Mouse (Mus musculus): ENCODE results near the gene Olfr1263. TPM values are rescaled to one million over a fixed set of nuclear protein-coding genes. Genes with fewer than 3 reads are reported as not detected.

Olfr1263 gene
- total and polyA plus RNA-seq, 3 experiments = 0.11 TPM; not detected in 2

DNA sequence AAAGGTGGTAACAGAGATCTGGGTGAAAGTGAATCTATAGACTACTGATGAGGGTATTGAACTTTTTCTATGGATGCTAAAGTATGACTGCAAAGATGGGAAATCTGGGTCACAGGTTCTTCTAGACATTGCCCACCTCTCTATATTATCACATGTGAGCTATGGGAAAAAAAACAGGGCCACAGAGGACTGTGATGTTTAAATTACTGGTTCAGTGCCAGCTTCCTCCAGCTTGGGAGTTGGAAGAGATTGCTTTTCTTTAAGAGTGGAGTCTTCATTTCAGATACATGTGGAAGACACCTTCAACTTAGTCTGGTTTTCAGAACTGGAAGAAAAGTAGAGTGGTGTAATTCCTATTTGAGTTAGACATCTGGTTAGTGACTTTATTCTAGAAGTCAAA is 23.1 kb downstream of the Olfr1263 start, which contains the start of gene Olfr1265:
TSS of gene Olfr1265 (plus strand) at position 301 of the 400 bp plus-strand sequence.
- Histone ChIP-seq H3K27me3 (ENCODE audit: insufficient read depth, low read length) (no peaks in the 10 kb centered on the region), H3K9me3 (replicated peaks) (peaks cover 9% of the 10 kb centered on the region), H3K4me3 (ENCODE audit: low read depth, low read length) (no peak within 1 kb of the TSS), H3K36me3 (replicated peaks) (no peaks in the 10 kb centered on the region), H3K4me1 (ENCODE audit: insufficient read depth, low read depth, low read length) (no peaks in the 10 kb centered on the region)
- no peak for ATAC-seq (ENCODE audit: extremely low read depth, insufficient number of reproducible peaks, low FRiP score, poor library complexity, severe bottlenecking)
- no peak for DNase-seq (ENCODE audit: low spot score)
- TF ChIP-seq CTCF (IDR thresholded peaks at IDR 0.05; ENCODE audit: low read depth, low read length) = no peak
- no peak for TF ChIP-seq GATA2 (IDR thresholded peaks at IDR 0.05; ENCODE audit: borderline replicate concordance, low read depth, low read length)
- no peak for TF ChIP-seq GATA1 (IDR thresholded peaks at IDR 0.05; ENCODE audit: borderline replicate concordance, low read length)
- no peak for TF ChIP-seq TAL1 (conservative IDR thresholded peaks at IDR 0.05; ENCODE audit: low read depth, low read length)
- no peak for TF ChIP-seq POLR2AphosphoS5 (IDR thresholded peaks at IDR 0.05; ENCODE audit: insufficient replicate concordance, low read depth, low read length)

DNA sequence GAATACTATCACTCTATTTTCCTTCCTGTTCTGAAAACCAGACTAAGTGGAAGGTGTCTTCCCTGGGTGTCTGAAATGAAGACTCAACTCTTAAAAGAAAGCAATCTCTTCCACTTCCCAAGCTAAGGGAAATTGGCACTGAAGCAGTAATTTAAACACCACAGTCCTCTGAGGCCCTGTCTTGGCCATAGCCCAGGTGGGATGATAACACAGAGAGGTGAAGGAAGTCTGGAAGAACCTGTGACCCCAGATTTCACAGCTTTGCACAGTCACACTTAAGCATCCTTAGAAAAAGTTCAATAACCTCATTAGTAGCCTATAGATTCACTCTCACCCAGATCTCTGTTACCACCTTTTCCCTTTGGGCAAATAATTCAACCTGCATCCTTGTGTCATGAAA is 51.6 kb downstream of the Olfr1263 start, which contains the start of gene Olfr140:
TSS of gene Olfr140 (minus strand) at position 101 of the 400 bp plus-strand sequence.
- TF ChIP-seq GATA1 (IDR thresholded peaks at IDR 0.05; ENCODE audit: borderline replicate concordance, low read length) (no peak), TAL1 (conservative IDR thresholded peaks at IDR 0.05; ENCODE audit: low read depth, low read length) (no peak)
- DNase-seq (ENCODE audit: low spot score) (no peak), ATAC-seq (ENCODE audit: extremely low read depth, insufficient number of reproducible peaks, low FRiP score, poor library complexity, severe bottlenecking) (no peak)
- H3K9me3 ChIP-seq (replicated peaks) = no peaks in the 10 kb centered on the region
- no peaks in the 10 kb centered on the region for H3K4me1 ChIP-seq (ENCODE audit: insufficient read depth, low read depth, low read length)
- no peak within 1 kb of the TSS for H3K4me3 ChIP-seq (ENCODE audit: low read depth, low read length)
- H3K27me3 ChIP-seq (ENCODE audit: insufficient read depth, low read length) = no peaks in the 10 kb centered on the region
- no peaks in the 10 kb centered on the region for H3K36me3 ChIP-seq (replicated peaks)

Other genes with a start within 250 kb of the Olfr1263 start
- gene Olfr1254, start 218.5 kb upstream of the Olfr1263 start, total RNA-seq (2014; fragmentation: Nextera tagmentation) = not detected in 2 replicates
- 0.22 TPM in 1 of 2 replicates, not detected in the other for gene Olfr1254, start 218.5 kb upstream of the Olfr1263 start, total RNA-seq (2017)
- gene Olfr1254, start 218.5 kb upstream of the Olfr1263 start, polyA plus RNA-seq (2012) = not detected in 2 replicates
- gene Olfr1255, start 200.1 kb upstream of the Olfr1263 start, total RNA-seq (2014; fragmentation: Nextera tagmentation) = not detected in 2 replicates
- gene Olfr1255, start 200.1 kb upstream of the Olfr1263 start, total RNA-seq (2017) = not detected in 2 replicates
- not detected in 2 replicates for gene Olfr1255, start 200.1 kb upstream of the Olfr1263 start, polyA plus RNA-seq (2012)
- not detected in 2 replicates for gene Olfr1256, start 170.6 kb upstream of the Olfr1263 start, total RNA-seq (2014; fragmentation: Nextera tagmentation)
- gene Olfr1256, start 170.6 kb upstream of the Olfr1263 start, total RNA-seq (2017) = 0.06 and 0.11 TPM in 2 replicates
- not detected in 2 replicates for gene Olfr1256, start 170.6 kb upstream of the Olfr1263 start, polyA plus RNA-seq (2012)
- not detected in 2 replicates for gene Olfr48, start 163.9 kb upstream of the Olfr1263 start, total RNA-seq (2014; fragmentation: Nextera tagmentation)
- gene Olfr48, start 163.9 kb upstream of the Olfr1263 start, total RNA-seq (2017) = not detected in 2 replicates
- gene Olfr48, start 163.9 kb upstream of the Olfr1263 start, polyA plus RNA-seq (2012) = not detected in 2 replicates
- gene Olfr1257, start 133.7 kb upstream of the Olfr1263 start, total RNA-seq (2014; fragmentation: Nextera tagmentation) = not detected in 2 replicates
- gene Olfr1257, start 133.7 kb upstream of the Olfr1263 start, total RNA-seq (2017) = 0.16 TPM in 1 of 2 replicates, not detected in the other
- gene Olfr1257, start 133.7 kb upstream of the Olfr1263 start, polyA plus RNA-seq (2012) = not detected in 2 replicates
- not detected in 2 replicates for gene Olfr1258, start 84.8 kb upstream of the Olfr1263 start, total RNA-seq (2014; fragmentation: Nextera tagmentation)
- gene Olfr1258, start 84.8 kb upstream of the Olfr1263 start, total RNA-seq (2017) = 0.11 and 0.12 TPM in 2 replicates
- not detected in 2 replicates for gene Olfr1258, start 84.8 kb upstream of the Olfr1263 start, polyA plus RNA-seq (2012)
- not detected in 2 replicates for gene Olfr1259, start 63.5 kb upstream of the Olfr1263 start, total RNA-seq (2014; fragmentation: Nextera tagmentation)
- gene Olfr1259, start 63.5 kb upstream of the Olfr1263 start, total RNA-seq (2017) = 0.05 and 0.17 TPM in 2 replicates
- not detected in 2 replicates for gene Olfr1259, start 63.5 kb upstream of the Olfr1263 start, polyA plus RNA-seq (2012)
- not detected in 2 replicates for gene Olfr1260, start 37.8 kb upstream of the Olfr1263 start, total RNA-seq (2014; fragmentation: Nextera tagmentation)
- gene Olfr1260, start 37.8 kb upstream of the Olfr1263 start, total RNA-seq (2017) = 0.06 and 0.11 TPM in 2 replicates
- gene Olfr1260, start 37.8 kb upstream of the Olfr1263 start, polyA plus RNA-seq (2012) = not detected in 2 replicates
- gene Olfr1261, start 20.9 kb upstream of the Olfr1263 start, total RNA-seq (2014; fragmentation: Nextera tagmentation) = not detected in 2 replicates
- 0.35 and 0.76 TPM in 2 replicates for gene Olfr1261, start 20.9 kb upstream of the Olfr1263 start, total RNA-seq (2017)
- not detected in 2 replicates for gene Olfr1261, start 20.9 kb upstream of the Olfr1263 start, polyA plus RNA-seq (2012)
- gene Olfr1262, start 12.0 kb upstream of the Olfr1263 start, total RNA-seq (2014; fragmentation: Nextera tagmentation) = not detected in 2 replicates
- 0.06 and 0.11 TPM in 2 replicates for gene Olfr1262, start 12.0 kb upstream of the Olfr1263 start, total RNA-seq (2017)
- gene Olfr1262, start 12.0 kb upstream of the Olfr1263 start, polyA plus RNA-seq (2012) = not detected in 2 replicates
- not detected in 2 replicates for gene Olfr1264, start 13.4 kb downstream of the Olfr1263 start, total RNA-seq (2014; fragmentation: Nextera tagmentation)
- 0.06 and 0.22 TPM in 2 replicates for gene Olfr1264, start 13.4 kb downstream of the Olfr1263 start, total RNA-seq (2017)
- not detected in 2 replicates for gene Olfr1264, start 13.4 kb downstream of the Olfr1263 start, polyA plus RNA-seq (2012)
- not detected in 2 replicates for gene Olfr1265, start 23.2 kb downstream of the Olfr1263 start, total RNA-seq (2014; fragmentation: Nextera tagmentation)
- gene Olfr1265, start 23.2 kb downstream of the Olfr1263 start, total RNA-seq (2017) = 0.38 TPM in 1 of 2 replicates, not detected in the other
- not detected in 2 replicates for gene Olfr1265, start 23.2 kb downstream of the Olfr1263 start, polyA plus RNA-seq (2012)
- not detected in 2 replicates for gene Olfr140, start 51.5 kb downstream of the Olfr1263 start, total RNA-seq (2014; fragmentation: Nextera tagmentation)
- 0.05 and 0.12 TPM in 2 replicates for gene Olfr140, start 51.5 kb downstream of the Olfr1263 start, total RNA-seq (2017)
- gene Olfr140, start 51.5 kb downstream of the Olfr1263 start, polyA plus RNA-seq (2012) = not detected in 2 replicates
- not detected in 2 replicates for gene Olfr1269, start 109.3 kb downstream of the Olfr1263 start, total RNA-seq (2014; fragmentation: Nextera tagmentation)
- gene Olfr1269, start 109.3 kb downstream of the Olfr1263 start, total RNA-seq (2017) = 0.33 TPM in 1 of 2 replicates, not detected in the other
- not detected in 2 replicates for gene Olfr1269, start 109.3 kb downstream of the Olfr1263 start, polyA plus RNA-seq (2012)
- gene Olfr32, start 130.2 kb downstream of the Olfr1263 start, total RNA-seq (2014; fragmentation: Nextera tagmentation) = not detected in 2 replicates
- gene Olfr32, start 130.2 kb downstream of the Olfr1263 start, total RNA-seq (2017) = 0.12 and 0.16 TPM in 2 replicates
- gene Olfr32, start 130.2 kb downstream of the Olfr1263 start, polyA plus RNA-seq (2012) = not detected in 2 replicates
- gene Olfr1270, start 141.0 kb downstream of the Olfr1263 start, total RNA-seq (2014; fragmentation: Nextera tagmentation) = not detected in 2 replicates
- gene Olfr1270, start 141.0 kb downstream of the Olfr1263 start, total RNA-seq (2017) = 0.12 and 0.27 TPM in 2 replicates
- gene Olfr1270, start 141.0 kb downstream of the Olfr1263 start, polyA plus RNA-seq (2012) = not detected in 2 replicates
- gene Olfr1506, start 212.4 kb downstream of the Olfr1263 start, total RNA-seq (2014; fragmentation: Nextera tagmentation) = not detected in 2 replicates
- gene Olfr1506, start 212.4 kb downstream of the Olfr1263 start, total RNA-seq (2017) = not detected in 2 replicates
- gene Olfr1506, start 212.4 kb downstream of the Olfr1263 start, polyA plus RNA-seq (2012) = not detected in 2 replicates
- gene Olfr142, start 245.5 kb downstream of the Olfr1263 start, total RNA-seq (2014; fragmentation: Nextera tagmentation) = not detected in 2 replicates
- gene Olfr142, start 245.5 kb downstream of the Olfr1263 start, total RNA-seq (2017) = 0.06 and 0.16 TPM in 2 replicates
- gene Olfr142, start 245.5 kb downstream of the Olfr1263 start, polyA plus RNA-seq (2012) = not detected in 2 replicates

Measured in G1E (cell line).